Mouse (Mus musculus): ENCODE data around the gene B430306N03Rik. TPM values are rescaled to one million over a fixed set of nuclear protein-coding genes. Genes with fewer than 3 reads are reported as not detected.

The B430306N03Rik gene
- polyA plus RNA-seq, 1 experiment, result 0.02 TPM

GRCm38 (mm10) chr17:48371621-48372020 lies 55.7 kb downstream of the B430306N03Rik start:
- TF ChIP-seq GATA1 (IDR thresholded peaks at IDR 0.05; ENCODE audit: low read length), result no peak

- TF ChIP-seq GATA1 (IDR thresholded peaks at IDR 0.05; ENCODE audit: low read length), result no peak
These were observed 57.0 kb downstream of the B430306N03Rik start for GRCm38 (mm10) chr17:48372987-48373386.

GRCm38 (mm10) chr17:48376102-48376501 lies 60.2 kb downstream of the B430306N03Rik start:
- no peak for TF ChIP-seq GATA1 (IDR thresholded peaks at IDR 0.05; ENCODE audit: low read length)

Other genes starting within 250 kb of the B430306N03Rik start
- not detected in 2 replicates for gene 1700067P10Rik, start 226.8 kb upstream of the B430306N03Rik start, polyA plus RNA-seq (2012)
- gene 9830107B12Rik, start 169.9 kb upstream of the B430306N03Rik start, polyA plus RNA-seq (2012), result not detected in 2 replicates
- gene A530064D06Rik, start 148.9 kb upstream of the B430306N03Rik start, polyA plus RNA-seq (2012), result not detected in 2 replicates
- not detected in 2 replicates for gene Trem1, start 83.4 kb upstream of the B430306N03Rik start, polyA plus RNA-seq (2012)
- not detected in 2 replicates for gene Trem3, start 68.4 kb upstream of the B430306N03Rik start, polyA plus RNA-seq (2012)
- 0.05 TPM in 1 of 2 replicates, not detected in the other for gene Treml4, start 51.8 kb upstream of the B430306N03Rik start, polyA plus RNA-seq (2012)
- 15.1 and 15.2 TPM in 2 replicates for gene Treml2, start 16.6 kb upstream of the B430306N03Rik start, polyA plus RNA-seq (2012)
- 1.1 and 1.2 TPM in 2 replicates for gene Trem2, start 30.3 kb downstream of the B430306N03Rik start, polyA plus RNA-seq (2012)
- 2.2 and 2.9 TPM in 2 replicates for gene Treml1, start 43.8 kb downstream of the B430306N03Rik start, polyA plus RNA-seq (2012)
- gene Nfya, start 93.8 kb downstream of the B430306N03Rik start, polyA plus RNA-seq (2012), result 45.8 and 46.5 TPM in 2 replicates
- gene Oard1, start 93.9 kb downstream of the B430306N03Rik start, polyA plus RNA-seq (2012), result 4.5 and 5.3 TPM in 2 replicates
- 0.09 and 0.14 TPM in 2 replicates for gene Apobec2, start 116.8 kb downstream of the B430306N03Rik start, polyA plus RNA-seq (2012)
- gene Tspo2, start 135.4 kb downstream of the B430306N03Rik start, polyA plus RNA-seq (2012), result 18.2 and 49.1 TPM in 2 replicates
- gene Unc5cl, start 138.8 kb downstream of the B430306N03Rik start, polyA plus RNA-seq (2012), result 2.2 TPM in 2 replicates